Mouse (Mus musculus): Measurements from ENCODE around the gene Olfr965. TPM values are rescaled to one million over a fixed set of nuclear protein-coding genes. Genes with fewer than 3 reads are reported as not detected.

Olfr965 gene
- polyA plus RNA-seq, 1 experiment from 2014 or later, result not detected

DNA sequence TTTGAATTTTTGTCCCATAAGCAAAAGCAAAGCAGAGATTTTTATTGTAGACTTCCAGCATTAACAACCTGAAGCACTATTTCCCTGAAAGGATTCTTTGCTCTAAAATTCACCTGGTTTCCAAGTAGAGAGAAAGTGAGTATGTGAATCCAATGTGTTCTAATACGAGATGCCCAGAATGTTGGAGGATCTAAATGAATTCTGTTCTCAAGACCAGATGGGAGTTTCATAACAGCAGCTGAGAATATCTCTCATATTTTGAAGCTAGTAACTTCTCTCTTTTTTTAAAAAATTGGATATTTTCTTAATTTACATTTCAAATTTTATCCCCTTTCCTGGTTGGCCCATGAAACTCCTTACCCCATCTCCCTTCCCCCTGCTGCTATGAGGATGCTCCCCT lies 35.3 kb downstream of the Olfr965 start:
- CTCF ChIA-PET, result interaction anchor here (1.2 kb wide), 1 partner anchor 12 kb away, joined by 3 read pairs; no protein-coding TSS in a partner anchor
- DNase-seq (ENCODE audit: low read depth, low spot score) (no peak), ATAC-seq (no peak)
- POLR2A ChIA-PET, result no interaction called here
- no peaks in the 10 kb centered on the region for H3K27me3 ChIP-seq
- no peak for TF ChIP-seq CTCF (IDR thresholded peaks at IDR 0.05)
- in situ Hi-C loops (cut with MboI; ENCODE audit: low pct_unique_long_range_greater_than_20kb), result no loop called here

Other genes with a start within 250 kb of the Olfr965 start
- gene Olfr955, start 239.4 kb upstream of the Olfr965 start, polyA plus RNA-seq (2021), result not detected
- not detected for gene Olfr44, start 217.4 kb upstream of the Olfr965 start, polyA plus RNA-seq (2021)
- gene Olfr957, start 195.5 kb upstream of the Olfr965 start, polyA plus RNA-seq (2021), result not detected
- not detected for gene Olfr958, start 157.3 kb upstream of the Olfr965 start, polyA plus RNA-seq (2021)
- gene Olfr959, start 135.8 kb upstream of the Olfr965 start, polyA plus RNA-seq (2021), result not detected
- not detected for gene AW551984, start 107.0 kb upstream of the Olfr965 start, polyA plus RNA-seq (2021)
- gene Olfr148, start 100.7 kb upstream of the Olfr965 start, polyA plus RNA-seq (2021), result not detected
- gene Olfr960, start 90.0 kb upstream of the Olfr965 start, polyA plus RNA-seq (2021), result not detected
- gene Olfr961, start 66.3 kb upstream of the Olfr965 start, polyA plus RNA-seq (2021), result not detected
- gene Olfr963, start 44.1 kb upstream of the Olfr965 start, polyA plus RNA-seq (2021), result not detected
- gene Olfr149, start 4.2 kb upstream of the Olfr965 start, polyA plus RNA-seq (2021), result not detected
- not detected for gene Olfr150, start 19.6 kb downstream of the Olfr965 start, polyA plus RNA-seq (2021)
- not detected for gene Olfr967, start 34.9 kb downstream of the Olfr965 start, polyA plus RNA-seq (2021)
- gene Olfr968, start 71.9 kb downstream of the Olfr965 start, polyA plus RNA-seq (2021), result not detected
- not detected for gene Olfr969, start 79.6 kb downstream of the Olfr965 start, polyA plus RNA-seq (2021)
- not detected for gene Olfr970, start 97.5 kb downstream of the Olfr965 start, polyA plus RNA-seq (2021)
- gene Olfr971, start 125.5 kb downstream of the Olfr965 start, polyA plus RNA-seq (2021), result not detected
- not detected for gene Olfr972, start 155.1 kb downstream of the Olfr965 start, polyA plus RNA-seq (2021)
- gene Olfr229, start 196.0 kb downstream of the Olfr965 start, polyA plus RNA-seq (2021), result not detected
- gene Olfr974, start 226.1 kb downstream of the Olfr965 start, polyA plus RNA-seq (2021), result not detected
- not detected for gene Olfr975, start 240.7 kb downstream of the Olfr965 start, polyA plus RNA-seq (2021)
- not detected for gene Olfr976, start 249.8 kb downstream of the Olfr965 start, polyA plus RNA-seq (2021)